8 mouse cellular contexts compared by ENCODE assay signal in the genomic region with DNA sequence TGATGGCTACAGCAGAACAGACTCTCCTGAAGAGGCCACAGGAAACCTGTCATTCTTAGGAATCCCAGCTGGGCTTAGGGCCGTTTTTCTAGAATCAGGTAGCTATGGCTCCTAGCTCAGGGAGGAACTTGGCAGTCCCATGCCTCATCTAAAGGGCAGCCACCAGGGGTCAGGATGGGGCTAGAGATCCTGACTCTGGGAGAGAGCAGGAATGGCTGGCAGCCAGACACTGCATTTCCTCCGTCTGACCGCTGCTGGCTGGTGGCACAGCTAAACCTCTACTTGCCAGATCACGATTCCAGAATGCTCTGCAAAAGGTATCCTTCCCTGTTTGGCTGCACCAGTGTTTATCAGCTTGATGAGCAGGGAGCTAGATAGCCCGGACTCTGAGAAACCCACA. TPM values are rescaled to one million over a fixed set of nuclear protein-coding genes. Genes with fewer than 3 reads are reported as not detected.
DNase-seq lines count a peak whose midpoint lies in the region; ATAC-seq and TF ChIP-seq lines count a peak whose summit lies in the region.

No protein-coding gene starts in this region.

- ATAC-seq in liver, postnatal 0 days, result peak; percentile 76
- ATAC-seq in neural tube, embryonic 14.5 days (ENCODE audit: low read depth), result peak; percentile 88

- 0 out of 2 replicates have a peak overlapping the region, but pooled peaks have one; percentile 14 for H3K4me2 ChIP-seq in liver, postnatal 0 days (ENCODE audit: low read depth, low read length)
- H3K4me2 ChIP-seq in neural tube, embryonic 14.5 days (ENCODE audit: low read depth, low read length), result peak overlapping the region; percentile 11; the same call in 1 of the 2 replicates

- H3K9me3 ChIP-seq in E14TG2a.4 (ENCODE audit: low read length), result no peaks in the 10 kb centered on the region
- no peaks in the 10 kb centered on the region for H3K9me3 ChIP-seq in embryonic facial prominence, embryonic 10.5 days
- no peaks in the 10 kb centered on the region for H3K9me3 ChIP-seq in liver, postnatal 0 days (ENCODE audit: low read length)
- no peaks in the 10 kb centered on the region for H3K9me3 ChIP-seq in neural tube, embryonic 14.5 days (ENCODE audit: control insufficient read depth, low read length)

- TF ChIP-seq EP300 in liver, postnatal 0 days (IDR thresholded peaks at IDR 0.05; ENCODE audit: low read depth), result no peak

- no peaks in the 10 kb centered on the region for H3K36me3 ChIP-seq in E14TG2a.4 (ENCODE audit: insufficient read depth, low read length)
- H3K36me3 ChIP-seq in embryonic facial prominence, embryonic 10.5 days (replicated peaks), result no peaks in the 10 kb centered on the region
- no peaks in the 10 kb centered on the region for H3K36me3 ChIP-seq in liver, postnatal 0 days (replicated peaks; ENCODE audit: insufficient read depth, low read length)
- H3K36me3 ChIP-seq in neural tube, embryonic 14.5 days (ENCODE audit: control insufficient read depth, insufficient read depth, low read length), result no peaks in the 10 kb centered on the region

- H3K27ac ChIP-seq in embryonic facial prominence, embryonic 10.5 days (replicated peaks), result peak overlapping the region; percentile 30; the same call in 1 of the 2 replicates
- no peak overlapping the region for H3K27ac ChIP-seq in liver, postnatal 0 days (ENCODE audit: low read depth)
- H3K27ac ChIP-seq in neural tube, embryonic 14.5 days (ENCODE audit: low read depth, low read length), result peak overlapping the region; percentile 70

- no peak overlapping the region for H3K4me3 ChIP-seq in E14TG2a.4 (replicated peaks; ENCODE audit: low read length)
- H3K4me3 ChIP-seq in embryonic facial prominence, embryonic 10.5 days, result peak overlapping the region; percentile 21; the same call in 1 of the 2 replicates
- no peak overlapping the region for H3K4me3 ChIP-seq in liver, postnatal 0 days (ENCODE audit: low read depth, low read length)
- H3K4me3 ChIP-seq in neural tube, embryonic 14.5 days (ENCODE audit: low read depth, low read length), result no peak overlapping the region

- WGBS in embryonic facial prominence, embryonic 10.5 days, result 13% methylated on average over 5 of the region's 5 CpGs
- WGBS in liver, postnatal 0 days (ENCODE audit: insufficient replicate concordance), result 7% methylated on average over 5 of the region's 5 CpGs
- 5% methylated on average over 5 of the region's 5 CpGs for WGBS in neural tube, embryonic 14.5 days

- TF ChIP-seq CTCF in E14TG2a.4 (conservative IDR thresholded peaks at IDR 0.05; ENCODE audit: low read length), result peak; percentile 63
- peak; percentile 83 for TF ChIP-seq CTCF in liver, postnatal 0 days (IDR thresholded peaks at IDR 0.05; ENCODE audit: low read depth)

- H3K4me1 ChIP-seq in E14TG2a.4 (replicated peaks; ENCODE audit: low read depth, low read length), result peaks cover 11% of the 10 kb centered on the region
- peaks cover 8% of the 10 kb centered on the region for H3K4me1 ChIP-seq in embryonic facial prominence, embryonic 10.5 days
- H3K4me1 ChIP-seq in liver, postnatal 0 days (ENCODE audit: insufficient read depth), result no peaks in the 10 kb centered on the region
- 0 out of 2 replicates have a peak, but pooled peaks cover 7% of the 10 kb centered on the region for H3K4me1 ChIP-seq in neural tube, embryonic 14.5 days (ENCODE audit: control insufficient read depth, insufficient read depth, low read length)

- H3K27me3 ChIP-seq in E14TG2a.4 (ENCODE audit: insufficient read depth, low read length), result peaks cover 29% of the 10 kb centered on the region
- H3K27me3 ChIP-seq in embryonic facial prominence, embryonic 10.5 days (replicated peaks; ENCODE audit: low read depth, poor library complexity, severe bottlenecking), result peaks cover 31% of the 10 kb centered on the region
- peaks cover 16% of the 10 kb centered on the region; the same call in 1 of the 2 replicates for H3K27me3 ChIP-seq in liver, postnatal 0 days (ENCODE audit: insufficient read depth, low read length)
- no peaks in the 10 kb centered on the region for H3K27me3 ChIP-seq in neural tube, embryonic 14.5 days (ENCODE audit: control insufficient read depth, insufficient read depth, low read length)

- no peak overlapping the region for H3K9ac ChIP-seq in liver, postnatal 0 days (replicated peaks)
- no peak overlapping the region for H3K9ac ChIP-seq in neural tube, embryonic 14.5 days (replicated peaks; ENCODE audit: low read depth, low read length)

- peak; percentile 86 for DNase-seq in adrenal gland, adult 2 months
- DNase-seq in embryonic facial prominence, embryonic 10.5 days (ENCODE audit: low spot score), result peak; percentile 84
- peak; percentile 84 for DNase-seq in heart, adult 18-20 months
- DNase-seq in kidney, adult 11 months, result peak; percentile 66
- peak; percentile 83 for DNase-seq in liver, postnatal 0 days
- DNase-seq in spleen, postnatal 36 days (ENCODE audit: low spot score in 2 of 2), result no peak

RNA-seq across cellular contexts. Expression of a gene that starts 5.2 kb away (rescaled TPM):
- 1 to 10 TPM; 2.5 to 3.0 TPM for total RNA-seq in adrenal gland, adult 2 months (2021)
- polyA plus RNA-seq in adrenal gland, adult 2 months (2012; rRNA removed), result 4.0 and 6.8 TPM in 2 replicates
- polyA plus RNA-seq in embryonic facial prominence, embryonic 10.5 days (2016; fragmentation: Nextera tagmentation; extraction: Ambion mirVana), result 0.45 and 0.81 TPM in 2 replicates
- total RNA-seq in heart, adult 18-20 months (2021), result under 1 TPM in 1 of 2 experiments, not detected in 1; 0.08 TPM
- polyA plus RNA-seq in liver, postnatal 0 days (2015; fragmentation: Nextera tagmentation; extraction: Ambion mirVana), result not detected in 2 replicates
- 36.2 and 41.3 TPM in 2 replicates for polyA plus RNA-seq in neural tube, embryonic 14.5 days (2014; fragmentation: Nextera tagmentation; extraction: Ambion mirVana)

RNA-seq across cellular contexts. Expression of a gene that starts 15.6 kb away (rescaled TPM):
- 10 to 100 TPM; 21.9 to 24.8 TPM for total RNA-seq in adrenal gland, adult 2 months (2021)
- 27.3 and 30.3 TPM in 2 replicates for polyA plus RNA-seq in adrenal gland, adult 2 months (2012; rRNA removed)
- polyA plus RNA-seq in embryonic facial prominence, embryonic 10.5 days (2016; fragmentation: Nextera tagmentation; extraction: Ambion mirVana), result 14.5 and 15.8 TPM in 2 replicates
- total RNA-seq in heart, adult 18-20 months (2021), result 1 to 10 TPM; 3.3 to 8.3 TPM
- polyA plus RNA-seq in liver, postnatal 0 days (2015; fragmentation: Nextera tagmentation; extraction: Ambion mirVana), result 7.8 and 9.6 TPM in 2 replicates
- polyA plus RNA-seq in neural tube, embryonic 14.5 days (2014; fragmentation: Nextera tagmentation; extraction: Ambion mirVana), result 5.4 and 7.0 TPM in 2 replicates

RNA-seq across cellular contexts. Expression of a gene that starts 27.4 kb away (rescaled TPM):
- total RNA-seq in adrenal gland, adult 2 months (2021), result 10 to 100 TPM; 11.6 to 21.6 TPM
- 6.0 and 6.7 TPM in 2 replicates for polyA plus RNA-seq in adrenal gland, adult 2 months (2012; rRNA removed)
- polyA plus RNA-seq in embryonic facial prominence, embryonic 10.5 days (2016; fragmentation: Nextera tagmentation; extraction: Ambion mirVana), result 22.4 and 22.8 TPM in 2 replicates
- total RNA-seq in heart, adult 18-20 months (2021), result 10 to 100 TPM; 11.3 to 12.9 TPM
- polyA plus RNA-seq in liver, postnatal 0 days (2015; fragmentation: Nextera tagmentation; extraction: Ambion mirVana), result 5.9 and 7.0 TPM in 2 replicates
- polyA plus RNA-seq in neural tube, embryonic 14.5 days (2014; fragmentation: Nextera tagmentation; extraction: Ambion mirVana), result 29.3 and 32.0 TPM in 2 replicates

RNA-seq across cellular contexts. Expression of a gene that starts 29.8 kb away (rescaled TPM):
- 1 to 10 TPM; 6.3 to 7.3 TPM for total RNA-seq in adrenal gland, adult 2 months (2021)
- 3.0 and 4.2 TPM in 2 replicates for polyA plus RNA-seq in adrenal gland, adult 2 months (2012; rRNA removed)
- 6.1 and 6.8 TPM in 2 replicates for polyA plus RNA-seq in embryonic facial prominence, embryonic 10.5 days (2016; fragmentation: Nextera tagmentation; extraction: Ambion mirVana)
- 1 to 10 TPM; 4.5 to 5.0 TPM for total RNA-seq in heart, adult 18-20 months (2021)
- 0.78 and 1.0 TPM in 2 replicates for polyA plus RNA-seq in liver, postnatal 0 days (2015; fragmentation: Nextera tagmentation; extraction: Ambion mirVana)
- 23.9 and 27.3 TPM in 2 replicates for polyA plus RNA-seq in neural tube, embryonic 14.5 days (2014; fragmentation: Nextera tagmentation; extraction: Ambion mirVana)

Comparison
In these comparisons a context has a peak if more than half of its experiments do, and no peak if none do; other contexts are left out.
1. DNase-seq: peak in adrenal gland, adult 2 months (single experiment), embryonic facial prominence, embryonic 10.5 days (single experiment), heart, adult 18-20 months (2 of 2), kidney, adult 11 months (single experiment) and liver, postnatal 0 days (single experiment); none in spleen, postnatal 36 days (0 of 2).